Mouse (Mus musculus): ENCODE measurements around the gene Nek3. TPM values are rescaled to one million over a fixed set of nuclear protein-coding genes. Genes with fewer than 3 reads are reported as not detected.
A peak's percentile ranks its signal among the peaks of the same experiment; 100 is the strongest.
"Not testable (repeated sequence)": the region's sequence is repeated elsewhere in the genome, so short reads cannot be mapped to it uniquely, and the experiment has no call there.

Nek3 gene
- polyA plus RNA-seq, 1 experiment from 2014 or later = 7.1 TPM

GRCm38 (mm10) chr8:22165251-22166079, 770 bp downstream of the Nek3 start:
- peak overlapping the region; percentile 89 for H3K27ac ChIP-seq
- WGBS = 48% methylated on average over 10 of the region's 10 CpGs
- DNase-seq (ENCODE audit: low spot score) = peak; percentile 33
- peaks cover 14% of the 10 kb centered on the region for H3K4me1 ChIP-seq
- peaks cover 33% of the 10 kb centered on the region for H3K36me3 ChIP-seq
- peak overlapping the region; percentile 65 for H3K4me3 ChIP-seq
- no peaks in the 10 kb centered on the region for H3K27me3 ChIP-seq (ENCODE audit: low read depth, poor library complexity, severe bottlenecking)
- no peaks in the 10 kb centered on the region for H3K9me3 ChIP-seq (replicated peaks)

- Histone ChIP-seq H3K36me3 (peaks cover 31% of the 10 kb centered on the region), H3K4me1 (peaks cover 14% of the 10 kb centered on the region), H3K27ac (no peak overlapping the region), H3K4me3 (no peak overlapping the region), H3K27me3 (ENCODE audit: low read depth, poor library complexity, severe bottlenecking) (no peaks in the 10 kb centered on the region), H3K9me3 (replicated peaks) (no peaks in the 10 kb centered on the region)
- 90% methylated on average over 10 of the region's 10 CpGs for WGBS
- no peak for DNase-seq (ENCODE audit: low spot score)
Observed at GRCm38 (mm10) chr8:22164431-22164830, 1.8 kb downstream of the Nek3 start.

- Histone ChIP-seq H3K27ac (no peak overlapping the region), H3K4me3 (no peak overlapping the region), H3K27me3 (ENCODE audit: low read depth, poor library complexity, severe bottlenecking) (no peaks in the 10 kb centered on the region), H3K4me1 (peaks cover 14% of the 10 kb centered on the region), H3K36me3 (peaks cover 15% of the 10 kb centered on the region), H3K9me3 (replicated peaks) (no peaks in the 10 kb centered on the region)
- no peak for DNase-seq (ENCODE audit: low spot score)
- WGBS = 86% methylated on average over 8 of the region's 8 CpGs
Observed at GRCm38 (mm10) chr8:22162206-22162605, 4.0 kb downstream of the Nek3 start.

DNA sequence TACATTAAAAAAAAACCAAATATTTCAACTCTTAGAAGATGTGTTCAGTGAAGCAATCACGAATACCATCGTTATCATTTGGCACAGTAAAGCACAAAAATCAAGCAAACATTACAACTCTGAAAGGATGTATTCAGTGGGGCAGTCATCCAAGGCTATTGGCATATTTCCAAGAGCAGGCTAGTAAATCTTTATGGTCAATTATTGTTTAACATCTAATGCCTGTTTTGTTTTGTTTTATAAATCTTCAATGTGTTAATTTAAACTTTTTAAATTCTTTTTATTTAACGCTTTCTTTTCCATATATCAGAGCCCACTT, 15.9 kb downstream of the Nek3 start:
- Histone ChIP-seq H3K36me3 (peaks cover 16% of the 10 kb centered on the region), H3K4me1 (no peaks in the 10 kb centered on the region), H3K9me3 (replicated peaks) (no peaks in the 10 kb centered on the region), H3K27me3 (ENCODE audit: low read depth, poor library complexity, severe bottlenecking) (no peaks in the 10 kb centered on the region), H3K4me3 (no peak overlapping the region), H3K27ac (no peak overlapping the region)
- WGBS = 95% methylated on average over 3 of the region's 3 CpGs
- no peak for DNase-seq (ENCODE audit: low spot score)

- 92% methylated on average over 11 of the region's 11 CpGs for WGBS
Observed at GRCm38 (mm10) chr8:22149643-22150344, 16.4 kb downstream of the Nek3 start.

DNA sequence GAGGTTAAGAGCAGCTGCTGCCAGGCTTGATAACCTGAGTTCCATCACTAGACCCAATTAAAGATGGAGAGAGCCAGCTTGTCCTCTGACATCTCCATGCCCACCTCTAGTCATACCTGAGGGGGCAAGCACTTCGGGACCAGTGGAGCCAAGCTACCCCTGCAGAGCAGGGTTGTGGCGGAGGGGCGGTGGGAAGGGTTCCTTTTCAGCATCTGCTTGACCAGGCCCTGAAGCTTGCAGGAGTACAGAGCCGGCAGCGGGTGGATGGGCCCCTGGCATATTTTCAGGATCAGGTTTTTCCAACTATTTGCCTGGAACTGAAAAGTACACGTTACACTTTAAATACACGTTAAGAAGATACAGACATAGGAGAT, 17.9 kb downstream of the Nek3 start:
- H3K27ac ChIP-seq = no peak overlapping the region

More at GRCm38 (mm10) chr8:22149643-22150344, 16.4 kb downstream of the Nek3 start:
- DNase-seq (ENCODE audit: low spot score) = no peak
- H3K36me3 ChIP-seq = peaks cover 11% of the 10 kb centered on the region; the same call in 1 of the 2 replicates
- H3K27ac ChIP-seq = no peak overlapping the region
- no peaks in the 10 kb centered on the region for H3K4me1 ChIP-seq
- no peak overlapping the region for H3K4me3 ChIP-seq
- no peaks in the 10 kb centered on the region for H3K27me3 ChIP-seq (ENCODE audit: low read depth, poor library complexity, severe bottlenecking)
- no peaks in the 10 kb centered on the region for H3K9me3 ChIP-seq (replicated peaks)

GRCm38 (mm10) chr8:22147706-22148366, 18.4 kb downstream of the Nek3 start:
- Histone ChIP-seq H3K27ac (no peak overlapping the region), H3K9me3 (replicated peaks) (no peaks in the 10 kb centered on the region), H3K4me1 (no peaks in the 10 kb centered on the region), H3K27me3 (ENCODE audit: low read depth, poor library complexity, severe bottlenecking) (no peaks in the 10 kb centered on the region), H3K4me3 (no peak overlapping the region), H3K36me3 (peaks cover 12% of the 10 kb centered on the region; the same call in 1 of the 2 replicates)
- no peak for DNase-seq (ENCODE audit: low spot score)
- WGBS = 80% methylated on average over 9 of the region's 9 CpGs

More for the DNA sequence above, 17.9 kb downstream of the Nek3 start:
- whole genome bisulfite sequencing = 90% methylated on average over 7 of the region's 7 CpGs
- DNase-seq (ENCODE audit: low spot score) = no peak
- peaks cover 12% of the 10 kb centered on the region; the same call in 1 of the 2 replicates for H3K36me3 ChIP-seq
- no peak overlapping the region for H3K4me3 ChIP-seq
- H3K4me1 ChIP-seq = no peaks in the 10 kb centered on the region
- no peaks in the 10 kb centered on the region for H3K27me3 ChIP-seq (ENCODE audit: low read depth, poor library complexity, severe bottlenecking)
- no peaks in the 10 kb centered on the region for H3K9me3 ChIP-seq (replicated peaks)

- Histone ChIP-seq H3K27me3 (ENCODE audit: low read depth, poor library complexity, severe bottlenecking) (no peaks in the 10 kb centered on the region), H3K4me3 (no peak overlapping the region), H3K27ac (no peak overlapping the region), H3K9me3 (replicated peaks) (no peaks in the 10 kb centered on the region), H3K4me1 (no peaks in the 10 kb centered on the region), H3K36me3 (peaks cover 20% of the 10 kb centered on the region; the same call in 1 of the 2 replicates)
- WGBS = 84% methylated on average over 6 of the region's 6 CpGs
- DNase-seq (ENCODE audit: low spot score) = no peak
Observed at GRCm38 (mm10) chr8:22145831-22146230, 20.4 kb downstream of the Nek3 start.

DNA sequence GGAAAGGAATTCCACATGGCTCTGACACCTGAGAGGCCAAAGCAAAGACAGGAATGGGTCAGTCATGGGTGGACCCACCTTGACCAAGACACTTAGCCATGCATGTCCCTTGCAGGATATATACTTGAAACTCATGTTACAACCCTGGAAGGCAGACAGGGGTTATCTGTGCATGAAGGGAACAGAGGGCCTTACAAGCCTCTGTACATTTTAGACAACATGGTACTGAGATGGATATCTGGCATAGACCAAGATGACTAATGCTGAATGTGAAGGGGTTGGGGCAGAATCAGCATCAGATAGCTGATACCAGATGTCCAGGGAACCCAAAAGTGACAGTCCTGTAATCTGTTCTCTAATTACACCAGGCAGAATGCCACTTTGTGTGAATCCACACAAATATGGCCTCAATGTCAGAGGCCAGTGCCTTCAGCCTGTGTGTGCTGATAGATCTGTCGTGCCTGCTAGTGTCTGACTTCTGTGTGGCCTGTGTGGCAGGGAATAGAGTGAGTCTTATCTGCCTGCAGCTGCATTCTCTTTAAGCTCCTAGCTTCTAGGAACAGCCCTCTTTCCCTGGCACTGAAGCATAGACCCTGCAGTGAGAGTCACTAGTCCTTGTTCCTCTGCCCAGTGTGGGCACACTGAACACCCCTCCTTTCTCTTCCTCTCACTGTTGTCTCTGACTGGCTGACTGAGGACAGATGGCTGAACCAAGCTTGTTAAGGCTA, 22.3 kb downstream of the Nek3 start:
- no peak overlapping the region for H3K4me3 ChIP-seq
- DNase-seq (ENCODE audit: low spot score) = no peak
- H3K4me1 ChIP-seq = no peaks in the 10 kb centered on the region
- H3K36me3 ChIP-seq = peaks cover 24% of the 10 kb centered on the region; the same call in 1 of the 2 replicates
- no peaks in the 10 kb centered on the region for H3K9me3 ChIP-seq (replicated peaks)
- WGBS = 93% methylated on average over 1 of the region's 1 CpGs
- no peak overlapping the region for H3K27ac ChIP-seq
- no peaks in the 10 kb centered on the region for H3K27me3 ChIP-seq (ENCODE audit: low read depth, poor library complexity, severe bottlenecking)

DNA sequence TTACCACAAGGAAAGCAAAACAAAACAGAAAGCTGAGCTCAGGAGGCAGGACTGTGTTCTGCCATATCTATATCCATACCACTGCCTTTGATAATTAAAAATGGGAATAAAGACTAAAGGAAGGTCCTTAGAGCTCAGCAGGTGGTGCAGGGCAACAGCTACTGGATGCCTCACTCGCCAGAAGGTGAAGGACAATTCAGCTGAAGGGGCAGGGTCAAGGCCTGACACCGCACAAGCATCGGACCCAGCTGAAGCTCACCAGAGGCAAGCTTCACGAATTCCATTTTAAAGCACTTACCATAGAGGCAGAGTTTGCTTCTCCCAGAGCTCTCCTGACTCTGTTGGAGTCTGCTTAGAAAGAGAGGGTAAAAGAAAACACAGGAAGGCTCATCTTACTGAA, 23.6 kb downstream of the Nek3 start:
- Histone ChIP-seq H3K27ac (no peak overlapping the region), H3K36me3 (peaks cover 21% of the 10 kb centered on the region; the same call in 1 of the 2 replicates), H3K9me3 (replicated peaks) (no peaks in the 10 kb centered on the region), H3K4me3 (no peak overlapping the region), H3K4me1 (no peaks in the 10 kb centered on the region), H3K27me3 (ENCODE audit: low read depth, poor library complexity, severe bottlenecking) (no peaks in the 10 kb centered on the region)
- 81% methylated on average over 4 of the region's 4 CpGs for WGBS
- DNase-seq (ENCODE audit: low spot score) = no peak

DNA sequence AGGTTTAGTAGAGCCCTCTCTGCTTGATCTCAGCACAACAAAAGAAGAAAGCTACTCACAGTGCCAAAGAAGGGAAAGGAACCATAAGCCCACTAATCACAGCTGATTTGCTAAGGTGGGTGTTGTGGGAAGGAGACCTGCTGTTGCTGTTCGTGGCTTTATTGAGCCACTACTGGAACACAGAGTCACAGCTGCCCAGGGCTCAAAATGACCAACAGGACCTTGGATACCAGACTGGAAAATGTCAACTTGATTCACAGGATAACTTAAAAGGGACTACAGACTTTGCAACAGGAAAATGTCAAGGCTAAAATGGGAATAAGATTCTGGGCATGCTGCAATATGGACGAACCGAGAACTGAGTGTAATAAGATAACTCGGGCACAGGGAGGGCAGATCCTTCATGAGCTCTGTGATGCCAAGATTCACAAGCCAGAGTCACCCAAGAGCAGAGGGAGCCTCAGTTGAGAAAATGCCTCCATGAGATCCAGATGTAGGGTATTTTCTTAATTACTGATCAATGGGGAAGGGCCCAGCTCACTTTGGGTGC, 24.3 kb downstream of the Nek3 start:
- Histone ChIP-seq H3K4me3 (no peak overlapping the region), H3K4me1 (no peaks in the 10 kb centered on the region), H3K27me3 (ENCODE audit: low read depth, poor library complexity, severe bottlenecking) (no peaks in the 10 kb centered on the region), H3K9me3 (replicated peaks) (no peaks in the 10 kb centered on the region), H3K36me3 (peaks cover 21% of the 10 kb centered on the region; the same call in 1 of the 2 replicates), H3K27ac (no peak overlapping the region)
- WGBS = 92% methylated on average over 4 of the region's 4 CpGs
- no peak for DNase-seq (ENCODE audit: low spot score)

- not testable (repeated sequence) for H3K27me3 ChIP-seq (ENCODE audit: low read depth, poor library complexity, severe bottlenecking); H3K9me3 ChIP-seq (replicated peaks); H3K4me1 ChIP-seq; DNase-seq (ENCODE audit: low spot score); H3K4me3 ChIP-seq; H3K27ac ChIP-seq
- peaks cover 16% of the 10 kb centered on the region; the same call in 1 of the 2 replicates for H3K36me3 ChIP-seq
- WGBS = 96% methylated on average over 9 of the region's 9 CpGs
Observed at GRCm38 (mm10) chr8:22136462-22136861, 29.8 kb downstream of the Nek3 start.

Data from limb, embryonic 10.5 days (tissue).